Mouse (Mus musculus): Measurements from ENCODE around the gene Casd1. TPM values are rescaled to one million over a fixed set of nuclear protein-coding genes. Genes with fewer than 3 reads are reported as not detected.
"Not testable (repeated sequence)": the region's sequence is repeated elsewhere in the genome, so short reads cannot be mapped to it uniquely, and the experiment has no call there.

Gene Casd1
- polyA plus RNA-seq, 1 experiment from 2014 or later: 46.0 TPM

DNA sequence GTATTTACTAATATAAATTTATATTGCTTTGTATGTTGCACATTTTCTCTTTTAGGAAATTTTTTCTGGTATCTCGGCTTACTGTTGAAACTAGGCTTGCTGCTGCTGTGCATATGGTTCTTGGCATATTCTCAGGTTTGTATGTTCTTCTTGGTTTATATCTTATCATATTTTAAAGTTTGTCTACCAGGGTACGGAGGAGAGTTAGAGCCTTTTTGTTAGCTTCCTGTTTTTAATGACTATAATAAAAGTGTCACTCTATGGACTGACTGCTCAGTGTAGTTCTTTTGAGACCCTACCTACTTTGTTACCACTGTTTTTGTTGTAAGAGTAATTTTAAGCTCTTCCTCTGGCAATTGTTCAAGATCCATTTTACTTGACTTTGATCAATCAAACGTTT, 30.8 kb downstream of the Casd1 start:
- no peaks in the 10 kb centered on the region for H3K4me1 ChIP-seq
- no peaks in the 10 kb centered on the region for H3K27me3 ChIP-seq (replicated peaks)
- no peak overlapping the region for H3K9ac ChIP-seq
- H3K4me2 ChIP-seq: no peak overlapping the region
- no peak overlapping the region for H3K27ac ChIP-seq
- no peak for ATAC-seq (replicated peaks)
- WGBS: 58% methylated on average over 3 of the region's 3 CpGs
- H3K4me3 ChIP-seq: no peak overlapping the region
- H3K36me3 ChIP-seq (replicated peaks): 0 out of 2 replicates have a peak, but pooled peaks cover 3% of the 10 kb centered on the region
- no peaks in the 10 kb centered on the region for H3K9me3 ChIP-seq

DNA sequence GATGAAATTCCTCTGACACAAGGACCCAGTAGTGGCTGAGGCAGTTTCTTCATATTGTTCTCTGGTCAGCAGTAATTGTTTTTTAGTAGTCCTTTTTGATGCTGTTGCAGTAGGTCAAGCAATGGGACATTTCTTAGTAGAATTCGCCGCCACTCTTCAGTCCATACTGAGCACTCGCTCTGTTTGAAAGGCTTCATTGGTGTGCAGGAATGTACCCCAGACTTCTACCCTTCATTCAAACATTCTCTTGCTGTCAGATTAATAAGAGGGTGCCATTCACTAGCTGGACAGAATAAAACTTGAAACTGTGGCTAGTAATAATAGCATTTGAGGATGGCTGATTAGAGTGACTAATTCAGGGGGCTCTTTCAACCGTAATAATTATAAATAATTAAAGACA, 32.5 kb downstream of the Casd1 start:
- Histone ChIP-seq H3K27ac (no peak overlapping the region), H3K4me2 (no peak overlapping the region), H3K4me1 (no peaks in the 10 kb centered on the region), H3K27me3 (replicated peaks) (no peaks in the 10 kb centered on the region), H3K9me3 (no peaks in the 10 kb centered on the region), H3K9ac (no peak overlapping the region), H3K4me3 (no peak overlapping the region), H3K36me3 (replicated peaks) (0 out of 2 replicates have a peak, but pooled peaks cover 3% of the 10 kb centered on the region)
- WGBS: 33% methylated on average over 4 of the region's 4 CpGs
- no peak for ATAC-seq (replicated peaks)

DNA sequence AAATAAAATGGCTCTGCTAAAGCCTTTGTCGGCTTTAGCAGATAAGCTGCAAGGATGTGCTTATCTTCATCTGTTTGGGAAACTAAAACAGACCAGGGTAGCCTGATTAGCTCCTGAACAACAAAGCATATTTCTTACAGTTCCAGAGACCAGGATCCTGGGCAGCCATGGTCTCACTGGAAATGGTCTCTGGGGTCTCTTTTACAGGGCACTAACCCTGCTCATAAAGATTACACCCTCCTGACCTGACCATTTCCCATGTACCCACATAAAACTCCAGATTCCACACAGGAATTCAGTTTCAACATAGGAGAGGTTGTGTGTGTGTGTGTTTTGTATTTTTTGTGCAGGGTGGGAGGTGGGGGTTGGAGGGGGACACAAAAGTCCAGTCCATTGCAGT, 34.2 kb downstream of the Casd1 start:
- H3K4me1 ChIP-seq: no peaks in the 10 kb centered on the region
- no peaks in the 10 kb centered on the region for H3K9me3 ChIP-seq
- H3K27me3 ChIP-seq (replicated peaks): no peaks in the 10 kb centered on the region
- 70% methylated on average over 1 of the region's 1 CpGs for WGBS
- H3K36me3 ChIP-seq (replicated peaks): 0 out of 2 replicates have a peak, but pooled peaks cover 3% of the 10 kb centered on the region
- ATAC-seq (replicated peaks): no peak
- no peak overlapping the region for H3K4me2 ChIP-seq
- no peak overlapping the region for H3K9ac ChIP-seq
- no peak overlapping the region for H3K4me3 ChIP-seq
- H3K27ac ChIP-seq: no peak overlapping the region

DNA sequence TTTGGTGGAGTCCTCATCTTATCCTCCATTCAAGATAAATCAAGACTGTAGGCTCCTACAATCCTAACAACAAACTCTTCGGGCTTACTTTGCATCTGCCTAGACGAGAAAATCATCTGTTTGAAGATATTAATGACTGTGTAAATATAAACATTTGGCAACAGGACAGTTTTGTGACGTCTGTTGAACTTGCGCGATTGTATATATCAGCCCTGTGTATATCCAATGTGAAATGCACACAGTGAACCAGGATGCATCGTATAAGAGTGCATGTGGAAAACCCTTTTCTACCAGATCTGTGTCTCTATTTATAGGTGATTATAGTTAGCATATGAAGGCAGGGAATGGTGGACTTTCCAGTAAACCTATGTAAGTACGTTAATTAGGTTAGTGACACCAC, 41.4 kb downstream of the Casd1 start:
- H3K27ac ChIP-seq: no peak overlapping the region
- H3K9ac ChIP-seq: no peak overlapping the region
- no peak overlapping the region for H3K4me3 ChIP-seq
- H3K36me3 ChIP-seq (replicated peaks): peaks cover 11% of the 10 kb centered on the region
- no peak overlapping the region for H3K4me2 ChIP-seq
- H3K4me1 ChIP-seq: no peaks in the 10 kb centered on the region
- no peaks in the 10 kb centered on the region for H3K9me3 ChIP-seq
- no peak for ATAC-seq (replicated peaks)
- 95% methylated on average over 7 of the region's 7 CpGs for WGBS
- H3K27me3 ChIP-seq (replicated peaks): no peaks in the 10 kb centered on the region

DNA sequence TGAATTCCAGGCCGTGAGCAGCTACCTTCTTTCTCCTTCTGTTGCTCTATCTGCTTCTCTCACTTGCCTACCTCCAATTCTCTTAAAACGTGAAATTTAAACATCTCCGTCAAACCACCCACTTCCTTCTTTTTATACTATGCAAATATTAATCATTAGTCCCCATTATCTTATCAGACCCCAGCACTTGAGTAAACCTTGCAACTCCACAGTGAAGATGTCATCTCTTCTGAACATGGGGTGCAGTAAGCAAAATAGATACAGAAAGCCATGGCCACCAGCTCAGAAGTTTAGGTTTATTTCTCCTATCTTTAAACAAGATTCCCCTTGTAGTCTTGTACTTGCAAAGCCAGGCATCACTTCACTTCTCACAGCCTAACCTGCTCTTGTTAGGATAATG, 46.7 kb downstream of the Casd1 start:
- H3K9ac ChIP-seq: no peak overlapping the region
- WGBS: 86% methylated on average over 3 of the region's 3 CpGs
- no peak for ATAC-seq (replicated peaks)
- peaks cover 1% of the 10 kb centered on the region; the same call in 1 of the 2 replicates for H3K36me3 ChIP-seq (replicated peaks)
- H3K9me3 ChIP-seq: no peaks in the 10 kb centered on the region
- no peak overlapping the region for H3K4me2 ChIP-seq
- no peak overlapping the region for H3K27ac ChIP-seq
- H3K27me3 ChIP-seq (replicated peaks): no peaks in the 10 kb centered on the region
- H3K4me1 ChIP-seq: no peaks in the 10 kb centered on the region
- no peak overlapping the region for H3K4me3 ChIP-seq

DNA sequence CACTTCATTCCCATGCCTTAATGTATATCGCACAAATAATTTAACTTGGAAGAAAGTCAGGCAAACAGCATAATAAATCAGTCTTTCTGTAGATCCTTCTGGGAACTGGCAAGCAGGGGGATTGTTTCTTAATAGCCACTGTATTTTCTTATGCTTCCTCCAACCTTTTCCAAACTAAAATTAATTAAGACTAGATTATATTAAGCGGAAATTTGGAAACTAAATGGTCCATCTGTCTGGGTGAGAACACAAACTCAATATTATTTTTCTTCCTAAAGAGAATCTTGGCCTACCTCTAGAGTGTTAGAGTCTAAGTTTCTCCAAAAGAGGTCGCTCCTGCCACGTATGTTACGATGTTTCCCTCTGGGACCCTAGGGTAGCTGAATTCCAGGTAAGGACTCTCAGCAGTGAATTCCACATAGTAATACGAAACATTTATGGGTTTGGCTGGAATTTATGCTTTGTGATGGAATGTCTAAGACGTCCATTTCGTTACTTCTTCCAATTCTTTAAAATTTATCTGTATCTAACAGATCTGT, 52.0 kb downstream of the Casd1 start:
- no peak overlapping the region for H3K27ac ChIP-seq
- WGBS: 86% methylated on average over 8 of the region's 8 CpGs
- H3K4me3 ChIP-seq: no peak overlapping the region
- ATAC-seq (replicated peaks): no peak
- H3K9me3 ChIP-seq: no peaks in the 10 kb centered on the region
- H3K27me3 ChIP-seq (replicated peaks): no peaks in the 10 kb centered on the region
- no peak overlapping the region for H3K4me2 ChIP-seq
- H3K4me1 ChIP-seq: no peaks in the 10 kb centered on the region
- H3K36me3 ChIP-seq (replicated peaks): no peaks in the 10 kb centered on the region
- H3K9ac ChIP-seq: no peak overlapping the region

DNA sequence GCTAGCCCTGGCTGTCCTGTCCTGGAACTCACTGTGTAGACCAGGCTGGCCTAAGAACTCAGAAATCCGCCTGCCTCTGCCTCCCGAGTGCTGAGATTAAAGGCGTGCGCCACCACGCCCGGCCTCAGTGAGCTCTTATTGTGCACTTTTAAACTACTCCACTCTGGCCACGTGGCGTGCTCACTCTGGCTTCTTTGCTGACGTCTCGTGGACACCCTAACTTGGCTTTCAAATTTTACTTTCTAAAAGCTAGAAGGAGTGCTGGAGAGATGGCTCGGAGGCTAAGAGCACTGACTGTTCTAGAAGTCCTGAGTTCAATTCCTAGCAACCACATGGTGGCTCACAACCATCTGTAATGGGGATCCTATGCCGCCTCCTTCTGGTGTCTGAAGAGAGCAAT, 53.1 kb downstream of the Casd1 start:
- ATAC-seq (replicated peaks): not testable (repeated sequence)
- whole genome bisulfite sequencing: 97% methylated on average over 12 of the region's 12 CpGs

DNA sequence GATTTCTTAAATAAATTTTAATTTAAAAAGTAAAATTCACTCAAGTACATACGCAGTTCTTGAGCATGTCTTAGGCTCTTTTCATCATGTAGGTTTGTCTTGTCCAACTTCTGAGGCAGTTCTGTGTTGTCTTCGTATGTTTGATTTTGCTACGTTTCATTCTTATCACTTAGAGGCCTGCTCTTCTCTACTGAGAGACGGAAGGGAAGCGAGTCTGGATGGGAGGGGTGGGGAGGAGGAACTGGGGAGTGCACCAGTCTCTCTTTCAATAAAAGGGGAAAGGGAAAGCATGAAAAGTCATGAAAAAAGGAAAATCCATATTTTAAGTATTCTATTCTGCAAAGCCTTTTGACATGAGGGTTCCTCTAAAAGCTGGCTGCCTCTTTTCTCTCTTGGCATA, 54.8 kb downstream of the Casd1 start:
- 74% methylated on average over 5 of the region's 5 CpGs for WGBS
- Histone ChIP-seq H3K9ac (no peak overlapping the region), H3K27ac (no peak overlapping the region), H3K27me3 (replicated peaks) (no peaks in the 10 kb centered on the region), H3K4me1 (no peaks in the 10 kb centered on the region), H3K4me2 (no peak overlapping the region), H3K36me3 (replicated peaks) (no peaks in the 10 kb centered on the region), H3K9me3 (no peaks in the 10 kb centered on the region), H3K4me3 (no peak overlapping the region)
- no peak for ATAC-seq (replicated peaks)

More for the DNA sequence above, 53.1 kb downstream of the Casd1 start:
- H3K4me3 ChIP-seq; H3K4me1 ChIP-seq; H3K9ac ChIP-seq; H3K4me2 ChIP-seq; H3K36me3 ChIP-seq (replicated peaks); H3K27me3 ChIP-seq (replicated peaks); H3K27ac ChIP-seq; H3K9me3 ChIP-seq: not testable (repeated sequence)

DNA sequence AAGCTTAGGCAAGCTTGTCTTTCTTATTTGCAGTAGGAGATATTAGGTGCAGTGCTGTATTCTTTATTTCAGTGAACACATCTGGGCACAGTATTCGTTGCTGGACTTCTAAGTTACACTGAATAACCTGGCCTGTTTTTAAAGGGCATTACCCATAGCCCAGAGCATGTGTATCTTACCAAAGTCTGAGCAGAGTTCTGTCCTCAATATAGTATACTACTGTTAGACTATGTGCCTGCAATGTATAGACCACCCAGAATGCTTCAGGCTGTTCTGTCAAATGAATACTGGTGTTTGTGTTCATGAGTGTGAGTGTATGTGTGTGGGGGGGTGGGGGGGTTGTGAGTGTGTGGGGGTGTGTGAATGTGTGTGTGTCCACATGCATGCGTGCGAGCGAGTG, 55.3 kb downstream of the Casd1 start:
- Histone ChIP-seq H3K4me2 (no peak overlapping the region), H3K9me3 (no peaks in the 10 kb centered on the region), H3K9ac (no peak overlapping the region), H3K36me3 (replicated peaks) (no peaks in the 10 kb centered on the region), H3K4me1 (no peaks in the 10 kb centered on the region), H3K27ac (no peak overlapping the region), H3K27me3 (replicated peaks) (no peaks in the 10 kb centered on the region), H3K4me3 (no peak overlapping the region)
- WGBS: 88% methylated on average over 4 of the region's 4 CpGs
- no peak for ATAC-seq (replicated peaks)

DNA sequence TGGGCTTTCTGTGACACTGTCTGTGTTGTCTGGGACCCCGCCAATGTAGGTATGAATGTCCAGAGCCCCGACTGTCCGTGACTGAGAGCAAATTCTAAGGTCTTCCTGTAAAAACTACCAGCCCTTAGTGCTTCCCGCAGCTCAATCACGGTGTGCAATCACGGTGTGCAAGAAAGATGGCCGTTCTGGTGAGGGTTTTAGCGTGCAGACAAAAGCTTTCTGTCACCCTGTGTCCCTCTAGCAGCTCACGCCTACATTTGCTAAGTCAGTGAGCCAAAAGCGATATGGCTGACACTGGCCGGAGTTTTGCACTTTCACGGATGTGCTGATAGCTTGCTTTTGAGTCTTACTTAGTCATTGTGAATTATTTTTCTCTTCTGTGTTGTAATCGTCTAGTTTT, 58.2 kb downstream of the Casd1 start:
- H3K9me3 ChIP-seq: no peaks in the 10 kb centered on the region
- no peak overlapping the region for H3K9ac ChIP-seq
- no peaks in the 10 kb centered on the region for H3K4me1 ChIP-seq
- no peak overlapping the region for H3K4me2 ChIP-seq
- no peak overlapping the region for H3K4me3 ChIP-seq
- no peak for ATAC-seq (replicated peaks)
- H3K27ac ChIP-seq: no peak overlapping the region
- WGBS: 85% methylated on average over 13 of the region's 13 CpGs
- H3K27me3 ChIP-seq (replicated peaks): no peaks in the 10 kb centered on the region
- H3K36me3 ChIP-seq (replicated peaks): no peaks in the 10 kb centered on the region

DNA sequence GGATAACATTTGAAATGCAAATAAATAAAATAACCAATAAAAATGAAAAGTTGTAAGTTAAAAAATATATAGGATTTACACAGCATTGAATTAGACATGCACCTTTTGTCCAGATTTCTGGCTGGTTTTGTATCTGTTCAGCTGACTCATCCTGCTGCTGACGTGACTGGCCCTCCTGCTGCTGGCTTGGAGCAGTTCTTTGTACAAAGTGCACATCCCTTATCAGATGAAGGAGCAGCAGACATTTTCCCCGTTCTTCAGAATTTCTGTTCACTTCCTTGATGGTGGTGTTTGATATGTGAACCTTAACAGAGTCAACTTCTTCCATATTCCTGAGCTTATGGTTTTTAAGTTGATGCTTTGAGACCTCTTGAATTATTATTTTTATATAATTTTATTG, 62.9 kb downstream of the Casd1 start:
- no peak for ATAC-seq (replicated peaks)
- no peak overlapping the region for H3K4me2 ChIP-seq
- H3K27me3 ChIP-seq (replicated peaks): no peaks in the 10 kb centered on the region
- no peaks in the 10 kb centered on the region for H3K4me1 ChIP-seq
- no peak overlapping the region for H3K4me3 ChIP-seq
- WGBS: 46% methylated on average over 2 of the region's 2 CpGs
- no peaks in the 10 kb centered on the region for H3K36me3 ChIP-seq (replicated peaks)
- no peak overlapping the region for H3K9ac ChIP-seq
- H3K27ac ChIP-seq: no peak overlapping the region
- H3K9me3 ChIP-seq: no peaks in the 10 kb centered on the region

DNA sequence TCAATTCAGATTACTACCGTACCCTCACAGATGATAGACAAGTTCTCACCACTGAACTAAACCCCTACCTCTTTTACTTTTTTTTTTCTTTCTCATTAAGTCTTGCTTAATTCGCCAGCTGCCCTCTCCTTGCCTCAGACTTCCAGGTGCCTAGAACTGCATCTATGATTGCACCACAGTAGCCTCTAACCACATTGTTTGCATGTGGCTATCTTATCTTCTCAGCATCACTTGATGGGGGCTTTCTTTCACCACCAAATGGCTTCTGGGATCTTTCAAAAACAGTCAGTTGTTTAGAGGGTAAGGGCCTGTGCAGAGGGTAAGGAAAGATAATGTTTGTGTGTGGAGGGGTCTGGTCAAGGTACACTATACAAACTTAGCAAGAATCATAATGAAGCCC, 63.7 kb downstream of the Casd1 start:
- no peak for ATAC-seq (replicated peaks)
- WGBS: 70% methylated on average over 2 of the region's 2 CpGs

DNA sequence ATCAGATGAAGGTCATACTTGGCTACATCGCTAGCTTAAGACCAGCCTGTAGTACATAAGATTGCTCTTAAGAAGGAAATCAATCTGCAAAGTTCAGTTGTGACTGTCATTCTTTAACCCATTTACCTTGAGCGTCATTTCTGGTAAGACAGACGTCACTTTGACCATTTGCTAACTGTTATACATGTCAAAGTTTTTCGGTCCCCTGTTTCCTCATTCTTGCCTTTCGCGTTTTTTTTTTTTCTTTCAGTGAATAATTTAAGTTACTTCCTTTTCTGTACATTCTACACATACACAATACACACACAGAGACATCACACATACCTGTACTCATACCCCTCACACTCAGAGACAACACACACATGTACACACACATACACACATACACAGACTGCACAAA, 64.5 kb downstream of the Casd1 start:
- Histone ChIP-seq H3K9ac (no peak overlapping the region), H3K9me3 (no peaks in the 10 kb centered on the region), H3K4me3 (no peak overlapping the region), H3K4me1 (no peaks in the 10 kb centered on the region), H3K4me2 (no peak overlapping the region), H3K36me3 (replicated peaks) (no peaks in the 10 kb centered on the region), H3K27me3 (replicated peaks) (no peaks in the 10 kb centered on the region), H3K27ac (no peak overlapping the region)
- ATAC-seq (replicated peaks): no peak
- WGBS: 97% methylated on average over 6 of the region's 6 CpGs

More for the DNA sequence above, 63.7 kb downstream of the Casd1 start:
- Histone ChIP-seq H3K27me3 (replicated peaks) (no peaks in the 10 kb centered on the region), H3K27ac (no peak overlapping the region), H3K36me3 (replicated peaks) (no peaks in the 10 kb centered on the region), H3K4me1 (no peaks in the 10 kb centered on the region), H3K4me2 (no peak overlapping the region), H3K9me3 (no peaks in the 10 kb centered on the region), H3K9ac (no peak overlapping the region), H3K4me3 (no peak overlapping the region)
